Mouse (Mus musculus) testis, adult 2 months (tissue): ENCODE measurements around the gene Rgs3. TPM values are rescaled to one million over a fixed set of nuclear protein-coding genes. Genes with fewer than 3 reads are reported as not detected.
A peak's percentile ranks its signal among the peaks of the same experiment; 100 is the strongest.

Experiments used
- H3K27ac ChIP-seq: fragments of 200-500 bp; 2 replicates; pipeline ENCODE4 v1.5.1; 2012; ENCODE audit warnings: low read depth, low read length; ENCODE audit not compliant: control insufficient read depth, insufficient read depth
- H3K27me3 ChIP-seq: fragments of 200-500 bp; 2 replicates; pipeline ENCODE4 v1.6.1; 2012; ENCODE audit warnings: mild to moderate bottlenecking, low read length, moderate library complexity; ENCODE audit not compliant: control insufficient read depth, insufficient read depth
- H3K36me3 ChIP-seq: fragments of 200-500 bp; 2 replicates; pipeline ENCODE4 v1.6.1; 2012; ENCODE audit warnings: mild to moderate bottlenecking, low read length; ENCODE audit not compliant: control insufficient read depth, insufficient read depth
- H3K4me1 ChIP-seq: fragments of 200-500 bp; 2 replicates; pipeline ENCODE4 v1.6.1; 2012; ENCODE audit warnings: low read length; ENCODE audit not compliant: control insufficient read depth, insufficient read depth
- H3K4me3 ChIP-seq: fragments of 200-500 bp; 2 replicates; pipeline ENCODE4 v1.5.1; 2012; ENCODE audit warnings: low read depth, mild to moderate bottlenecking, low read length, moderate library complexity, mixed read lengths; ENCODE audit not compliant: control insufficient read depth
- CTCF ChIP-seq: fragments of 200-500 bp; IDR thresholded peaks from 2 replicates; pipeline ENCODE4 v1.5.1; 2012; ENCODE audit warnings: low read depth, mild to moderate bottlenecking, inconsistent platforms, low read length, moderate library complexity; ENCODE audit not compliant: control insufficient read depth, insufficient read depth, insufficient replicate concordance
- POLR2A ChIP-seq: fragments of 200-500 bp; IDR thresholded peaks from 2 replicates; pipeline ENCODE4 v1.6.1; 2012; ENCODE audit warnings: low read depth, mild to moderate bottlenecking, inconsistent platforms, low read length, moderate library complexity; ENCODE audit not compliant: control insufficient read depth
- polyA plus RNA-seq: library from polyadenylated mRNA; depleted of rRNA; stranded (reverse); fragments of >200 nt; gene quantifications from 2 replicates; pipeline ENCODE4 v1.2.3, GENCODE M21; 2012

Gene Rgs3
- polyA plus RNA-seq, 1 experiment, result 65.5 TPM

- Histone ChIP-seq H3K4me1 (peaks cover 4% of the 10 kb centered on the region), H3K4me3 (peak within 1 kb of the TSS; percentile 98), H3K27ac (peak within 1 kb of the TSS; percentile 100), H3K36me3 (no peaks in the 10 kb centered on the region), H3K27me3 (no peaks in the 10 kb centered on the region)
- TF ChIP-seq POLR2A, result peak; percentile 58
- TF ChIP-seq CTCF, result no peak
Observed at GRCm38 (mm10) chr4:62524651-62525488, 34.8 kb upstream of the Rgs3 start, which contains the start of the genes Pole3 and 4933430I17Rik. Gene Pole3, minus strand, starts transcription at chr4:62525068. Gene 4933430I17Rik, plus strand, starts transcription at chr4:62525369.

GRCm38 (mm10) chr4:62525489-62525811 is 34.2 kb upstream of the Rgs3 start:
- Histone ChIP-seq H3K27me3 (no peaks in the 10 kb centered on the region), H3K27ac (peak overlapping the region; percentile 30; the same call in 1 of the 2 replicates), H3K36me3 (no peaks in the 10 kb centered on the region), H3K4me3 (peak overlapping the region; percentile 98), H3K4me1 (peaks cover 4% of the 10 kb centered on the region)
- TF ChIP-seq CTCF, result no peak
- no peak for TF ChIP-seq POLR2A

DNA sequence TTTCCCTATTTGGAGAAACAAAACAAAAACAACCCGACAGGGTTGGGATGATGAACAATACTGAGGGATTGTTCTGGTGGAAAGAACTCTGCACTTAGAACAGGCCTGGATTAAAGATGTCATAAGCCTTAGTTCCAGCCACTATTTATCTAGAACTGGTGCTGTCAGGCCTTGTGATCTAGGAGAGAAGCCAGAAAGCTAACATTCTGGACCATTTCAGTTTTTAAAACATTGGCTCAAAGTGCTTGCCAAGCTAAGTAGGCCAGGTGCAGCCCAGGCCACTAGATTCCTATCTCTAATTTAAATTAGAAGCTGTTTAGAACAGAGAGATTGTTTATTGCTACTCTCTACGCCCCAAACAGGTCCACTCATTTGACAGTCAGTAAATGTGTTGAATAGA is 33.4 kb upstream of the Rgs3 start:
- no peak for TF ChIP-seq CTCF
- no peak for TF ChIP-seq POLR2A
- peaks cover 4% of the 10 kb centered on the region for H3K4me1 ChIP-seq
- no peak overlapping the region for H3K27ac ChIP-seq
- H3K36me3 ChIP-seq, result no peaks in the 10 kb centered on the region
- peak overlapping the region; percentile 30; the same call in 1 of the 2 replicates for H3K4me3 ChIP-seq
- H3K27me3 ChIP-seq, result no peaks in the 10 kb centered on the region

DNA sequence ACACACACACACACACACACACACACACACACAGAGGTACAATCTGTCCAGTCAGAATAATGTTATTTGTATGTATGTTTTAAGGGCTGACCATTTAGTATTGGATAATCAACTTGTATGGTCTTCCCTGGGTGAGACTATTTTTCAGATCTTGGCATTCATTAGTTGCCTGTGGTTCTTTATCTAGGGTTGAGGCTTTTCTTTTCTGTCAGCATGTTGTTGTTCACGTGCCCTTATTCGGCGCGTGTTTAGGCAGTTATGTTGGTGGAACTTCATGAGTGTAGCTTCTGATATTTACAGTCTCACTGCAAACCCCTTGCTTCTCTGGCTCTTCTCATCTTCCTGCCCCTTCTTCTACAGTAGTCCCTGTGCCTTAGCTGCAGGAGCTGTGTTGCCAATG is 32.0 kb upstream of the Rgs3 start:
- TF ChIP-seq CTCF, result no peak
- TF ChIP-seq POLR2A, result no peak
- H3K36me3 ChIP-seq, result no peaks in the 10 kb centered on the region
- H3K27me3 ChIP-seq, result no peaks in the 10 kb centered on the region
- no peak overlapping the region for H3K4me3 ChIP-seq
- H3K27ac ChIP-seq, result no peak overlapping the region
- peaks cover 4% of the 10 kb centered on the region for H3K4me1 ChIP-seq

DNA sequence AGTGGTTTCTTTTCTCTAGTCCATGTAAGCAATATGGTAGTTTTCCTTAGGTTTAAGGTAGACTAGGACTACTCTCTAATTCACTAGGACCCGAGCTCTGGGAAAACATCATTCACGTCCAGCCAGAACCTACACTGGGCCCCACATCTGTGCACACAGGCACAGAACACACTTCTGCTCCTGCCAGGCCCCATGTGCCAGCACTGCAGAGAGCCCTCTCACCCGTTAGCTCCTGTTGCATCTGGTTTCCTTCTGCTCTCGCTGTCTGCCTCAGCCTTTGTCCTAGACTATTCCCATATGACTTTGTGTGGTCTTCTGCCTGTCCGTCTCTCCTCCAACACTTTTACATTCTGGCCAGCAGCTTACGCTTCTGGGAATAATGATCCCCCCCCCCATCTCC is 25.9 kb upstream of the Rgs3 start:
- H3K4me1 ChIP-seq, result no peaks in the 10 kb centered on the region
- H3K4me3 ChIP-seq, result no peak overlapping the region
- TF ChIP-seq POLR2A, result no peak
- no peak for TF ChIP-seq CTCF
- no peak overlapping the region for H3K27ac ChIP-seq
- no peaks in the 10 kb centered on the region for H3K27me3 ChIP-seq
- H3K36me3 ChIP-seq, result no peaks in the 10 kb centered on the region

DNA sequence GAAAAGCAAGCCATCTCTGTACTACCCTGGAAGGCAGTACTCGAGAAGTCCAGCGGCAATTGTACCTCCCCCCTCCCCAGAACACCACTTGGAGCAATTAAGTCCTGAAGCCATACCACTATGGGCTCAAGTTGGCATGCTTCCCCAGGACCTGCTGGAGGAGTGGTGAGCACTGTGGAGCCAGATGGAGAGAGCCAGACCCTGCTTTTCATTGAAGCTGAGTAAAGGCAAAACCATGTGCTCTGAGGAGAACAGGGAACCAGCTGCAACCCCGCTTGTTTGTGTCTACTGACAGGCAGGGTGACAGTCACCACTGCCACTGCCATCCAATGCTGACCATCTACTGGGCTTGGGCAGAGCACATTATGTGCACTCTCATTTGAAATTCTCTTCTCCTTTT is 17.8 kb upstream of the Rgs3 start:
- no peaks in the 10 kb centered on the region for H3K27me3 ChIP-seq
- H3K4me1 ChIP-seq, result no peaks in the 10 kb centered on the region
- H3K27ac ChIP-seq, result no peak overlapping the region
- no peaks in the 10 kb centered on the region for H3K36me3 ChIP-seq
- TF ChIP-seq POLR2A (no peak), CTCF (no peak)
- H3K4me3 ChIP-seq, result no peak overlapping the region

GRCm38 (mm10) chr4:62543782-62544181 is 15.9 kb upstream of the Rgs3 start:
- H3K4me3 ChIP-seq, result no peak overlapping the region

More at GRCm38 (mm10) chr4:62543782-62544181, 15.9 kb upstream of the Rgs3 start:
- Histone ChIP-seq H3K27me3 (no peaks in the 10 kb centered on the region), H3K36me3 (no peaks in the 10 kb centered on the region), H3K27ac (no peak overlapping the region), H3K4me1 (no peaks in the 10 kb centered on the region)
- no peak for TF ChIP-seq CTCF
- TF ChIP-seq POLR2A, result no peak
